Mouse (Mus musculus): ENCODE measurements around the gene Fam129a. TPM values are rescaled to one million over a fixed set of nuclear protein-coding genes. Genes with fewer than 3 reads are reported as not detected.
"Not testable (repeated sequence)": the region's sequence is repeated elsewhere in the genome, so short reads cannot be mapped to it uniquely, and the experiment has no call there.

Gene Fam129a
- polyA plus RNA-seq, 1 experiment = 6.4 TPM

DNA sequence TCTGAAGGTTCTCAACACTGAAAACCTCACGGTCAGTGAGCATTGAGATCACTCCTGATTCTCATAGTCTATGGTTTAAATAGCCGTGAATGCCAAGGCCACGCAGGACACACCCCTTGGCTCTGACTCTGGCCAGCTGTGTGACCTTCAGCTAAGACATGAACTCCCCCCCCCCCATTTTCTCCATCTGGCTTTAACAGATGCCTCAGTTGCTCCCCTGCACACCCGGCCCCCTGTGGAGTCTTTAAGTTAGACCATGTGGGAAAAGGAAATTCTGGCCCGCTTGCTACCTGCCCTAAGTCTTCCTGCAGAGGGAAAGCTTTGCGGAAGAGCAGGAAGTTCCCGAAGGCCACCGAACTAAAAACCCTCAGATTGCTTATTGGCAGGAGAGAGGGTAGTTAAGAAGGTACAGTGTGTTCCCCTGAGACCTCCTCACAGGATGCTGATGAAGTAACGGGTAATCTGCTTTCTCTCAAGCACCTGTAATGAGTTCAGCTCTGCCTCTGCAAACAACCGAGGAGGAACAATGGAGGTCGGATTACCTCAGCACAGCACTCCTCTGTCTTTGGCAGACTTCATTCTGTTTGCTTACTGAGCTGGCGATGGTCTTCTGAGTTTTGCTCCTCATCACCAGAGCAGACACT is 114.8 kb downstream of the Fam129a start:
- H3K4me1 ChIP-seq (replicated peaks; ENCODE audit: control insufficient read depth, insufficient read depth, low read length) = peaks cover 10% of the 10 kb centered on the region; the same call in 1 of the 2 replicates
- H3K4me3 ChIP-seq (ENCODE audit: control insufficient read depth, insufficient read depth, low read length) = no peak overlapping the region
- H3K36me3 ChIP-seq (ENCODE audit: control insufficient read depth, insufficient read depth, low read length) = no peaks in the 10 kb centered on the region
- no peak overlapping the region for H3K27ac ChIP-seq (ENCODE audit: control insufficient read depth, insufficient read depth, low read length)
- H3K27me3 ChIP-seq (ENCODE audit: control insufficient read depth, insufficient read depth, low read length) = no peaks in the 10 kb centered on the region
- TF ChIP-seq POLR2A (IDR thresholded peaks at IDR 0.05; ENCODE audit: control insufficient read depth, extremely low read depth, insufficient read depth, low read length, poor library complexity) (no peak), CTCF (IDR thresholded peaks at IDR 0.05; ENCODE audit: borderline replicate concordance, control insufficient read depth, extremely low read depth, insufficient read depth, low read length, poor library complexity) (no peak)
- DNase-seq = no peak
- WGBS = 79% methylated on average over 12 of the region's 12 CpGs

- TF ChIP-seq CTCF (IDR thresholded peaks at IDR 0.05; ENCODE audit: borderline replicate concordance, control insufficient read depth, extremely low read depth, insufficient read depth, low read length, poor library complexity) (no peak), POLR2A (IDR thresholded peaks at IDR 0.05; ENCODE audit: control insufficient read depth, extremely low read depth, insufficient read depth, low read length, poor library complexity) (no peak)
- no peak for DNase-seq
- H3K27ac ChIP-seq (ENCODE audit: control insufficient read depth, insufficient read depth, low read length) = peak overlapping the region; percentile 41; the same call in 1 of the 2 replicates
- peaks cover 10% of the 10 kb centered on the region; the same call in 1 of the 2 replicates for H3K4me1 ChIP-seq (replicated peaks; ENCODE audit: control insufficient read depth, insufficient read depth, low read length)
- no peak overlapping the region for H3K4me3 ChIP-seq (ENCODE audit: control insufficient read depth, insufficient read depth, low read length)
- WGBS = 83% methylated on average over 8 of the region's 8 CpGs
- no peaks in the 10 kb centered on the region for H3K36me3 ChIP-seq (ENCODE audit: control insufficient read depth, insufficient read depth, low read length)
- H3K27me3 ChIP-seq (ENCODE audit: control insufficient read depth, insufficient read depth, low read length) = no peaks in the 10 kb centered on the region
Observed at GRCm38 (mm10) chr1:151686696-151687095, 115.7 kb downstream of the Fam129a start.

DNA sequence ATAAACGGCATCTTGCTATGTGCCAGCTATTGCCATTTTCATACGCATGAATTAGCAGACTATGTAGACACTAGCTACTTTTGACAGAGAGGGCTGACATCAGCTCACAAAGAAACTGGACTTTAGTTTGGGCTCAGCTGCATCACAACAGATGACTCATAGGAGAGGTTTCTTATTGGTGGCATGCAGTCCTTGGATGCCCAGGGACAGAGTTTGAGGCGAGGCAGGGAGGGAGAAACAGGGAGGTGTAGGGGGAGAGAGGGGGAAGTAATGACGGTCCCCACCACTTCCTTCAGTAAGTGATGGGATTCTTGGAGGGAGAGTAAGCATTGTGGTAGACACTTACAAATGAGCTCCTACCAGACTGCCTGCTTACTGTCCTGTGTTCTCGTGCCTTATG is 118.0 kb downstream of the Fam129a start:
- Histone ChIP-seq H3K27me3 (ENCODE audit: control insufficient read depth, insufficient read depth, low read length) (no peaks in the 10 kb centered on the region), H3K4me1 (replicated peaks; ENCODE audit: control insufficient read depth, insufficient read depth, low read length) (peaks cover 10% of the 10 kb centered on the region; the same call in 1 of the 2 replicates), H3K36me3 (ENCODE audit: control insufficient read depth, insufficient read depth, low read length) (no peaks in the 10 kb centered on the region), H3K27ac (ENCODE audit: control insufficient read depth, insufficient read depth, low read length) (no peak overlapping the region), H3K4me3 (ENCODE audit: control insufficient read depth, insufficient read depth, low read length) (no peak overlapping the region)
- no peak for DNase-seq
- 63% methylated on average over 5 of the region's 5 CpGs for WGBS
- TF ChIP-seq CTCF (IDR thresholded peaks at IDR 0.05; ENCODE audit: borderline replicate concordance, control insufficient read depth, extremely low read depth, insufficient read depth, low read length, poor library complexity) (no peak), POLR2A (IDR thresholded peaks at IDR 0.05; ENCODE audit: control insufficient read depth, extremely low read depth, insufficient read depth, low read length, poor library complexity) (no peak)

DNA sequence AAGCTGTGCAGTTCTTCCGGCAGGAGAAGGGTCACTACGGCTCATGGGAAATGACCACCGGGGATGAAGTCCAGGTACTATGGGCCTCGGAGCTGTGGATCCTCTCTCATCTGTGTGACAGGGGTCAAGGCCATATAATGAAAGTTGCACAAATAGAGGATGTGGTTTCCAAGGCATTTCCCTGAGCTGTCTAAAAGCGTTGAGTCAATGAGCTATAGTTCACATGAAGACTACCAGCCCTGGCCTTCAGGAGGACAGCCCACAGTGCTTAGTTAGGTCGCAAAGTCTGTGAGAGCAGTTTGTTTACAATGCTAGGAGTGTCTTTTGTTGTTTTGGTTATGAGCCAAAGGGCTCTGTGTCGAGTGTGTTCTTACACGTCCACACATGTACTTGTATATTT is 118.6 kb downstream of the Fam129a start:
- TF ChIP-seq POLR2A (IDR thresholded peaks at IDR 0.05; ENCODE audit: control insufficient read depth, extremely low read depth, insufficient read depth, low read length, poor library complexity) (no peak), CTCF (IDR thresholded peaks at IDR 0.05; ENCODE audit: borderline replicate concordance, control insufficient read depth, extremely low read depth, insufficient read depth, low read length, poor library complexity) (no peak)
- no peak for DNase-seq
- Histone ChIP-seq H3K27me3 (ENCODE audit: control insufficient read depth, insufficient read depth, low read length) (no peaks in the 10 kb centered on the region), H3K27ac (ENCODE audit: control insufficient read depth, insufficient read depth, low read length) (no peak overlapping the region), H3K4me1 (replicated peaks; ENCODE audit: control insufficient read depth, insufficient read depth, low read length) (0 out of 2 replicates have a peak, but pooled peaks cover 5% of the 10 kb centered on the region), H3K36me3 (ENCODE audit: control insufficient read depth, insufficient read depth, low read length) (no peaks in the 10 kb centered on the region), H3K4me3 (ENCODE audit: control insufficient read depth, insufficient read depth, low read length) (no peak overlapping the region)
- 34% methylated on average over 8 of the region's 8 CpGs for WGBS

DNA sequence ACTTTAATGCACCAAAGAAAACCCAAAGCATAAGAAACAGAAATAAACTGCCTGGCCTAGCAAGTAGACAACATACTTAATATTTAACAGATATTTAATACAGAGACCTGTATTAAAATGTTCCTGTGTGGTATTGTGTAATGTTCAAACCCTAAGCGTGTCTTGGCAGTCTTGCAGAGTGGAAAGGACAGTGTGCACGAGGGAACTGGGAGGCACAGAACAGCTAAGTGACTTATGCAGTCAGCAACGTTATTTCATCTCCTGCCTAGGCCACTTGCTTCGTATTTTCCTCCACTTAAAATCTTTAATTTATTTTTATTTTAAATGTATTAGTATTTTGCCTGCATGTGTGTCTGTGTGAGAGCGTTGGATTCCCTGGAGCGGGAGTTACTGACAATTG is 119.1 kb downstream of the Fam129a start:
- Histone ChIP-seq H3K4me1 (replicated peaks; ENCODE audit: control insufficient read depth, insufficient read depth, low read length) (0 out of 2 replicates have a peak, but pooled peaks cover 4% of the 10 kb centered on the region), H3K27ac (ENCODE audit: control insufficient read depth, insufficient read depth, low read length) (no peak overlapping the region), H3K4me3 (ENCODE audit: control insufficient read depth, insufficient read depth, low read length) (no peak overlapping the region), H3K36me3 (ENCODE audit: control insufficient read depth, insufficient read depth, low read length) (no peaks in the 10 kb centered on the region), H3K27me3 (ENCODE audit: control insufficient read depth, insufficient read depth, low read length) (no peaks in the 10 kb centered on the region)
- TF ChIP-seq POLR2A (IDR thresholded peaks at IDR 0.05; ENCODE audit: control insufficient read depth, extremely low read depth, insufficient read depth, low read length, poor library complexity) (no peak), CTCF (IDR thresholded peaks at IDR 0.05; ENCODE audit: borderline replicate concordance, control insufficient read depth, extremely low read depth, insufficient read depth, low read length, poor library complexity) (no peak)
- 76% methylated on average over 6 of the region's 6 CpGs for WGBS
- no peak for DNase-seq

DNA sequence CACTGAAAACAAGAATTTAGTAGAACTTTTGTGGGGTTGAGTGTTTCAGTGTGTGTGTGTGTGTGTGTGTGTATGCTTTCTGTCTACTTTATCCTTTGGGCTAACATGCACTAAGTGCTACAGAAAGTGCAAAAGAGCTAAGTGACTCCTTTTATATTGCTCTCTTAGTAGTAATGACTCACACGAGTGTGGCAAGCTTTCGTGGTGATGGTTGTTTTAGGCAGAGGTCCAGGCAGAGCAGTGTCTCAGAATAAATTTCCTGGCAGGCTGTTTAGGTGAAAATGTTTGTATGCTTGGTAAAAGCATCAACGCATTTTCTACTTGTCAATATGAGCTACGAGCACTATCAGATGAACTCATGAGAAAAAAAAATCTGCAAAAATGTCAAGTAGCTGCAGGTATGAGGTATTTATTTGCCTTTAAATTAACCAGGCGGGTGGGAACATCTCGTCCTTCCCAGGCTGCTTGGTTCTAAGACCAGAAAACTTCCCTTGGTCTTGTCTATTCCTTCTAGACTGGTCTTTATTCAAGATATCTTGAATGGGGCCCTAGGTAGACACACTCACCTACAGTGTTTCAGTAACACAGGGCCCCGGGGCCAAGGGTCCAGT is 119.7 kb downstream of the Fam129a start:
- Histone ChIP-seq H3K4me1 (replicated peaks; ENCODE audit: control insufficient read depth, insufficient read depth, low read length) (0 out of 2 replicates have a peak, but pooled peaks cover 4% of the 10 kb centered on the region), H3K27ac (ENCODE audit: control insufficient read depth, insufficient read depth, low read length) (no peak overlapping the region), H3K27me3 (ENCODE audit: control insufficient read depth, insufficient read depth, low read length) (no peaks in the 10 kb centered on the region), H3K4me3 (ENCODE audit: control insufficient read depth, insufficient read depth, low read length) (no peak overlapping the region), H3K36me3 (ENCODE audit: control insufficient read depth, insufficient read depth, low read length) (no peaks in the 10 kb centered on the region)
- no peak for TF ChIP-seq CTCF (IDR thresholded peaks at IDR 0.05; ENCODE audit: borderline replicate concordance, control insufficient read depth, extremely low read depth, insufficient read depth, low read length, poor library complexity)
- no peak for TF ChIP-seq POLR2A (IDR thresholded peaks at IDR 0.05; ENCODE audit: control insufficient read depth, extremely low read depth, insufficient read depth, low read length, poor library complexity)
- 86% methylated on average over 7 of the region's 7 CpGs for WGBS
- DNase-seq = no peak

- not testable (repeated sequence) for H3K27ac ChIP-seq (ENCODE audit: control insufficient read depth, insufficient read depth, low read length); H3K27me3 ChIP-seq (ENCODE audit: control insufficient read depth, insufficient read depth, low read length); H3K36me3 ChIP-seq (ENCODE audit: control insufficient read depth, insufficient read depth, low read length); DNase-seq; H3K4me1 ChIP-seq (replicated peaks; ENCODE audit: control insufficient read depth, insufficient read depth, low read length); H3K4me3 ChIP-seq (ENCODE audit: control insufficient read depth, insufficient read depth, low read length)
- 85% methylated on average over 6 of the region's 6 CpGs for WGBS
Observed at GRCm38 (mm10) chr1:151692867-151693266, 121.9 kb downstream of the Fam129a start.

Measured in thymus, adult 2 months (tissue).